Mouse (Mus musculus): ENCODE measurements around the gene Susd5. TPM values are rescaled to one million over a fixed set of nuclear protein-coding genes. Genes with fewer than 3 reads are reported as not detected.
A peak's percentile ranks its signal among the peaks of the same experiment; 100 is the strongest.

Susd5 gene
- total and polyA plus RNA-seq, 3 experiments: not detected

GRCm38 (mm10) chr9:114025182-114025581 is 31.8 kb upstream of the Susd5 start:
- Histone ChIP-seq H3K4me2 (ENCODE audit: insufficient read depth, low read depth, poor library complexity, severe bottlenecking) (no peak overlapping the region), H3K27me3 (replicated peaks) (no peaks in the 10 kb centered on the region), H3K4me3 (replicated peaks in 1 of 3; ENCODE audit: low read depth in 2 of 3, low read length in 2 of 3, poor library complexity in 1 of 3) (no peak overlapping the region), H3K4me1 (ENCODE audit: control insufficient read depth in 1 of 2, insufficient read depth in 2 of 2) (no peaks in the 10 kb centered on the region; a peak in 1 of 4 replicates), H3K27ac (ENCODE audit: insufficient read depth, low read depth) (no peak overlapping the region), H3K79me2 (replicated peaks; ENCODE audit: control insufficient read depth, extremely low read depth, insufficient read depth, poor library complexity, severe bottlenecking) (no peaks in the 10 kb centered on the region), H3K9ac (ENCODE audit: insufficient read depth, low read depth) (no peak overlapping the region), H3K36me3 (replicated peaks in 1 of 2; ENCODE audit: control insufficient read depth in 1 of 2, insufficient read depth in 1 of 2, low read length in 1 of 2) (no peaks in the 10 kb centered on the region), H3K9me3 (replicated peaks; ENCODE audit: low read length) (no peaks in the 10 kb centered on the region)
- no peak for TF ChIP-seq ELF1 (IDR thresholded peaks at IDR 0.05; ENCODE audit: low read depth, low read length)
- no peak for TF ChIP-seq MXI1 (IDR thresholded peaks at IDR 0.05; ENCODE audit: low read depth, low read length)
- no peak for TF ChIP-seq ZKSCAN1 (IDR thresholded peaks at IDR 0.05; ENCODE audit: borderline replicate concordance, low read depth, low read length)
- no peak for TF ChIP-seq SIN3A (IDR thresholded peaks at IDR 0.05; ENCODE audit: low read length)
- TF ChIP-seq CHD2 (IDR thresholded peaks at IDR 0.05; ENCODE audit: low read length): no peak
- no peak for TF ChIP-seq ZC3H11A (IDR thresholded peaks at IDR 0.05; ENCODE audit: low read depth, low read length)
- TF ChIP-seq TBP (conservative IDR thresholded peaks at IDR 0.05; ENCODE audit: low read depth, low read length): no peak
- no peak for DNase-seq (ENCODE audit: extremely low read depth)
- dilution Hi-C loops (cut with MboI; ENCODE audit: extremely low pct_ligation_motif_present, extremely low pct_unique_long_range_greater_than_20kb, low sequenced_read_pairs): no loop called here
- in situ Hi-C loops (cut with MboI; ENCODE audit: low pct_ligation_motif_present, low pct_unique_long_range_greater_than_20kb, low sequenced_read_pairs): no loop called here

GRCm38 (mm10) chr9:114025846-114026245 is 31.1 kb upstream of the Susd5 start:
- H3K9me3 ChIP-seq (replicated peaks; ENCODE audit: low read length): no peaks in the 10 kb centered on the region
- dilution Hi-C loops (cut with MboI; ENCODE audit: extremely low pct_ligation_motif_present, extremely low pct_unique_long_range_greater_than_20kb, low sequenced_read_pairs): no loop called here
- no peaks in the 10 kb centered on the region for H3K79me2 ChIP-seq (replicated peaks; ENCODE audit: control insufficient read depth, extremely low read depth, insufficient read depth, poor library complexity, severe bottlenecking)
- no peak for TF ChIP-seq MYC (IDR thresholded peaks at IDR 0.05; ENCODE audit: low read depth, low read length)
- no peak for TF ChIP-seq ZNF384 (IDR thresholded peaks at IDR 0.05; ENCODE audit: low read depth, low read length)
- TF ChIP-seq UBTF (IDR thresholded peaks at IDR 0.05; ENCODE audit: low read depth, low read length): no peak
- no peak for TF ChIP-seq SMC3 (IDR thresholded peaks at IDR 0.05; ENCODE audit: low read depth, low read length)
- TF ChIP-seq MAX (IDR thresholded peaks at IDR 0.05; ENCODE audit: low read length): no peak
- TF ChIP-seq CHD2 (IDR thresholded peaks at IDR 0.05; ENCODE audit: low read length): no peak
- TF ChIP-seq IRF4 (IDR thresholded peaks at IDR 0.05; ENCODE audit: low read depth, low read length): no peak
- TF ChIP-seq CTCF (conservative IDR thresholded peaks at IDR 0.05 in 1 of 2, IDR thresholded peaks at IDR 0.05 in 1 of 2; ENCODE audit: low read depth in 2 of 2, low read length in 2 of 2): no peak
- H3K9ac ChIP-seq (ENCODE audit: insufficient read depth, low read depth): peak overlapping the region; percentile 42
- no peak for DNase-seq (ENCODE audit: extremely low read depth)
- no peaks in the 10 kb centered on the region for H3K27me3 ChIP-seq (replicated peaks)
- no peaks in the 10 kb centered on the region; a peak in 1 of 4 replicates for H3K4me1 ChIP-seq (ENCODE audit: control insufficient read depth in 1 of 2, insufficient read depth in 2 of 2)
- in situ Hi-C loops (cut with MboI; ENCODE audit: low pct_ligation_motif_present, low pct_unique_long_range_greater_than_20kb, low sequenced_read_pairs): no loop called here
- H3K4me3 ChIP-seq (replicated peaks in 1 of 3; ENCODE audit: low read depth in 2 of 3, low read length in 2 of 3, poor library complexity in 1 of 3): peak overlapping the region; percentile 37 to 66 (median 56)
- no peaks in the 10 kb centered on the region for H3K36me3 ChIP-seq (replicated peaks in 1 of 2; ENCODE audit: control insufficient read depth in 1 of 2, insufficient read depth in 1 of 2, low read length in 1 of 2)
- H3K27ac ChIP-seq (ENCODE audit: insufficient read depth, low read depth): no peak overlapping the region
- H3K4me2 ChIP-seq (ENCODE audit: insufficient read depth, low read depth, poor library complexity, severe bottlenecking): peak overlapping the region; percentile 3

Data from CH12.LX (cell line).